Mouse (Mus musculus) gonadal fat pad, adult 2 months (tissue): ENCODE results near the gene Yaf2. TPM values are rescaled to one million over a fixed set of nuclear protein-coding genes. Genes with fewer than 3 reads are reported as not detected.

Experiments
- DNase-seq: peaks from one replicate; pipeline ENCODE4 v3.0.0-alpha.2; 2012; ENCODE audit warnings: low read depth
- polyA plus RNA-seq: library from polyadenylated mRNA; depleted of rRNA; stranded (reverse); fragments of >200 nt; gene quantifications from 2 replicates; pipeline ENCODE4 v1.2.3, GENCODE M21; 2012

Gene Yaf2
- polyA plus RNA-seq, 1 experiment, result 36.8 TPM

GRCm38 (mm10) chr15:93287628-93288027, 49.1 kb downstream of the Yaf2 start:
- no peak for DNase-seq

GRCm38 (mm10) chr15:93285244-93285643, 51.5 kb downstream of the Yaf2 start:
- DNase-seq, result no peak

- DNase-seq, result no peak
Observed at GRCm38 (mm10) chr15:93284326-93284725, 52.4 kb downstream of the Yaf2 start.

- no peak for DNase-seq
Observed at GRCm38 (mm10) chr15:93283349-93283748, 53.4 kb downstream of the Yaf2 start.

GRCm38 (mm10) chr15:93276276-93276675, 60.5 kb downstream of the Yaf2 start:
- DNase-seq, result no peak

GRCm38 (mm10) chr15:93275623-93276022, 61.1 kb downstream of the Yaf2 start:
- DNase-seq, result no peak

- peak; percentile 47 for DNase-seq
Observed at GRCm38 (mm10) chr15:93274679-93275583, 61.8 kb downstream of the Yaf2 start, which contains the start of gene Gxylt1. Gxylt1 (minus strand) TSS chr15:93275179.

GRCm38 (mm10) chr15:93273788-93274678, 62.7 kb downstream of the Yaf2 start:
- no peak for DNase-seq

- DNase-seq, result no peak
Observed at GRCm38 (mm10) chr15:93272948-93273347, 63.8 kb downstream of the Yaf2 start.

GRCm38 (mm10) chr15:93270289-93270855, 66.4 kb downstream of the Yaf2 start:
- DNase-seq, result no peak

- no peak for DNase-seq
Observed at GRCm38 (mm10) chr15:93269572-93269971, 67.2 kb downstream of the Yaf2 start.

- DNase-seq, result no peak
Observed at GRCm38 (mm10) chr15:93268001-93268400, 68.7 kb downstream of the Yaf2 start.

- no peak for DNase-seq
Observed at GRCm38 (mm10) chr15:93267479-93267878, 69.3 kb downstream of the Yaf2 start.

- DNase-seq, result no peak
Observed at GRCm38 (mm10) chr15:93266361-93266760, 70.4 kb downstream of the Yaf2 start.

GRCm38 (mm10) chr15:93265728-93266127, 71.0 kb downstream of the Yaf2 start:
- no peak for DNase-seq

- no peak for DNase-seq
Observed at GRCm38 (mm10) chr15:93265231-93265630, 71.5 kb downstream of the Yaf2 start.

GRCm38 (mm10) chr15:93264221-93264620, 72.5 kb downstream of the Yaf2 start:
- no peak for DNase-seq

- no peak for DNase-seq
Observed at GRCm38 (mm10) chr15:93263566-93263965, 73.2 kb downstream of the Yaf2 start.

GRCm38 (mm10) chr15:93262818-93263217, 73.9 kb downstream of the Yaf2 start:
- no peak for DNase-seq

- DNase-seq, result no peak
Observed at GRCm38 (mm10) chr15:93262274-93262673, 74.5 kb downstream of the Yaf2 start.

- DNase-seq, result no peak
Observed at GRCm38 (mm10) chr15:93259933-93260332, 76.8 kb downstream of the Yaf2 start.

- DNase-seq, result no peak
Observed at GRCm38 (mm10) chr15:93255295-93255694, 81.4 kb downstream of the Yaf2 start.
